Mouse (Mus musculus) liver, embryonic 12.5 days (tissue): Measurements from ENCODE around the gene Scnn1a. TPM values are rescaled to one million over a fixed set of nuclear protein-coding genes. Genes with fewer than 3 reads are reported as not detected.
"Not testable (repeated sequence)": the region's sequence is repeated elsewhere in the genome, so short reads cannot be mapped to it uniquely, and the experiment has no call there.

Experiments used
- ATAC-seq: fragments of 200-750 bp; cut with Nextera tagmentation; 2 replicates; pipeline ENCODE4 v1.8.0; 2017; ENCODE audit warnings: moderate number of reproducible peaks, mild to moderate bottlenecking, moderate library complexity
- H3K27ac ChIP-seq: fragments of 300-500 bp; sonication (generic); 2 replicates; pipeline ENCODE4 v1.5.1; 2016; ENCODE audit warnings: mild to moderate bottlenecking
- H3K27me3 ChIP-seq: fragments of 300-500 bp; sonication (generic); replicated peaks from 2 replicates; pipeline ENCODE4 v1.6.1; 2016; ENCODE audit warnings: mild to moderate bottlenecking, moderate library complexity
- H3K36me3 ChIP-seq: fragments of 300-500 bp; sonication (generic); 2 replicates; pipeline ENCODE4 v1.6.1; 2016; ENCODE audit warnings: mild to moderate bottlenecking, moderate library complexity
- H3K4me1 ChIP-seq: fragments of 300-500 bp; sonication (generic); 2 replicates; pipeline ENCODE4 v1.6.1; 2016
- H3K4me2 ChIP-seq: fragments of 300-500 bp; sonication (generic); 2 replicates; pipeline ENCODE4 v1.6.1; 2016; ENCODE audit warnings: mild to moderate bottlenecking, moderate library complexity
- H3K4me3 ChIP-seq: fragments of 300-500 bp; sonication (generic); 2 replicates; pipeline ENCODE4 v1.5.1; 2016; ENCODE audit warnings: mild to moderate bottlenecking, moderate library complexity
- H3K9ac ChIP-seq: fragments of 300-500 bp; sonication (generic); 2 replicates; pipeline ENCODE4 v1.6.1; 2016; ENCODE audit warnings: mild to moderate bottlenecking, moderate library complexity
- H3K9me3 ChIP-seq: fragments of 300-500 bp; sonication (generic); replicated peaks from 2 replicates; pipeline ENCODE4 v1.6.1; 2016; ENCODE audit warnings: mild to moderate bottlenecking, moderate library complexity
- WGBS: fragments of 180-500 bp; shearing (Covaris S2); methylation state at CpG from one replicate; pipeline ENCODE4 v1.1.7; 2016; ENCODE audit not compliant: insufficient replicate concordance; 5-methylcytosine and 5-hydroxymethylcytosine counted together
- polyA plus RNA-seq: library from polyadenylated mRNA; unstranded; fragments of >200 nt; fragmentation: Nextera tagmentation; extraction: Ambion mirVana; gene quantifications from 2 replicates; pipeline ENCODE4 v1.2.1, GENCODE M21; 2016

Gene Scnn1a
- polyA plus RNA-seq = 0.23 and 0.50 TPM in 2 replicates

GRCm38 (mm10) chr6:125320323-125320722 is at the start of gene Scnn1a:
Gene Scnn1a (plus strand): TSS chr6:125320659.
- no peak within 1 kb of the TSS for H3K9ac ChIP-seq
- peak within 1 kb of the TSS; percentile 13; the same call in 1 of the 2 replicates for H3K4me2 ChIP-seq
- H3K4me3 ChIP-seq = no peak within 1 kb of the TSS
- peaks cover 5% of the 10 kb centered on the region; the same call in 1 of the 2 replicates for H3K4me1 ChIP-seq
- peaks cover 56% of the 10 kb centered on the region for H3K27me3 ChIP-seq
- no peak within 1 kb of the TSS for H3K27ac ChIP-seq
- WGBS = 55% methylated on average over 1 of the region's 1 CpGs
- H3K36me3 ChIP-seq = no peaks in the 10 kb centered on the region
- ATAC-seq = no peak
- H3K9me3 ChIP-seq = no peaks in the 10 kb centered on the region

- Histone ChIP-seq H3K4me1 (peaks cover 19% of the 10 kb centered on the region), H3K9ac (no peak overlapping the region), H3K9me3 (no peaks in the 10 kb centered on the region), H3K27me3 (0 out of 2 replicates have a peak, but pooled peaks cover 8% of the 10 kb centered on the region), H3K27ac (no peak overlapping the region), H3K36me3 (no peaks in the 10 kb centered on the region), H3K4me3 (no peak overlapping the region), H3K4me2 (peak overlapping the region; percentile 48)
- WGBS = 12% methylated on average over 17 of the region's 17 CpGs
- ATAC-seq = peak; percentile 72
Measured at GRCm38 (mm10) chr6:125271455-125272227, 48.8 kb upstream of the Scnn1a start.

GRCm38 (mm10) chr6:125272228-125272785 is 48.2 kb upstream of the Scnn1a start:
- no peak for ATAC-seq
- no peak overlapping the region for H3K4me3 ChIP-seq
- no peak overlapping the region for H3K9ac ChIP-seq
- peak overlapping the region; percentile 48 for H3K4me2 ChIP-seq
- H3K4me1 ChIP-seq = peaks cover 19% of the 10 kb centered on the region
- H3K9me3 ChIP-seq = no peaks in the 10 kb centered on the region
- WGBS = 61% methylated on average over 10 of the region's 10 CpGs
- H3K27ac ChIP-seq = no peak overlapping the region
- 0 out of 2 replicates have a peak, but pooled peaks cover 8% of the 10 kb centered on the region for H3K27me3 ChIP-seq
- no peaks in the 10 kb centered on the region for H3K36me3 ChIP-seq

- whole genome bisulfite sequencing = 52% methylated on average over 15 of the region's 15 CpGs
- Histone ChIP-seq H3K9me3 (no peaks in the 10 kb centered on the region), H3K4me1 (peaks cover 19% of the 10 kb centered on the region), H3K36me3 (no peaks in the 10 kb centered on the region), H3K9ac (no peak overlapping the region), H3K4me2 (no peak overlapping the region), H3K27ac (no peak overlapping the region), H3K4me3 (no peak overlapping the region), H3K27me3 (0 out of 2 replicates have a peak, but pooled peaks cover 5% of the 10 kb centered on the region)
- no peak for ATAC-seq
Measured at GRCm38 (mm10) chr6:125274841-125275563, 45.5 kb upstream of the Scnn1a start.

- Histone ChIP-seq H3K9me3 (no peaks in the 10 kb centered on the region), H3K4me2 (no peak overlapping the region), H3K36me3 (no peaks in the 10 kb centered on the region), H3K27me3 (no peaks in the 10 kb centered on the region), H3K4me3 (no peak overlapping the region), H3K4me1 (no peaks in the 10 kb centered on the region), H3K27ac (no peak overlapping the region), H3K9ac (no peak overlapping the region)
- ATAC-seq = no peak
- WGBS = 40% methylated on average over 8 of the region's 8 CpGs
Measured at GRCm38 (mm10) chr6:125279729-125280128, 40.7 kb upstream of the Scnn1a start.

GRCm38 (mm10) chr6:125282721-125283120 is 37.7 kb upstream of the Scnn1a start:
- not testable (repeated sequence) for H3K27me3 ChIP-seq, ATAC-seq, H3K4me2 ChIP-seq, H3K4me3 ChIP-seq, H3K27ac ChIP-seq, H3K36me3 ChIP-seq, H3K9me3 ChIP-seq, H3K9ac ChIP-seq, H3K4me1 ChIP-seq
- WGBS = 86% methylated on average over 13 of the region's 13 CpGs

GRCm38 (mm10) chr6:125284250-125284649 is 36.2 kb upstream of the Scnn1a start:
- no peaks in the 10 kb centered on the region for H3K4me1 ChIP-seq
- no peak overlapping the region for H3K4me2 ChIP-seq
- H3K27ac ChIP-seq = no peak overlapping the region
- WGBS = 61% methylated on average over 8 of the region's 8 CpGs
- H3K9ac ChIP-seq = no peak overlapping the region
- no peak overlapping the region for H3K4me3 ChIP-seq
- no peaks in the 10 kb centered on the region for H3K9me3 ChIP-seq
- H3K36me3 ChIP-seq = no peaks in the 10 kb centered on the region
- 0 out of 2 replicates have a peak, but pooled peaks cover under 1% of the 10 kb centered on the region for H3K27me3 ChIP-seq
- no peak for ATAC-seq

GRCm38 (mm10) chr6:125284751-125285150 is 35.7 kb upstream of the Scnn1a start:
- 80% methylated on average over 7 of the region's 7 CpGs for WGBS
- Histone ChIP-seq H3K27ac (no peak overlapping the region), H3K9ac (no peak overlapping the region), H3K4me2 (no peak overlapping the region), H3K9me3 (no peaks in the 10 kb centered on the region), H3K36me3 (no peaks in the 10 kb centered on the region), H3K4me1 (no peaks in the 10 kb centered on the region), H3K4me3 (no peak overlapping the region), H3K27me3 (peaks cover 3% of the 10 kb centered on the region; the same call in 1 of the 2 replicates)
- no peak for ATAC-seq

GRCm38 (mm10) chr6:125285890-125286289 is 34.6 kb upstream of the Scnn1a start, which contains the start of gene Tuba3a:
Gene Tuba3a (minus strand): TSS chr6:125286042.
- Histone ChIP-seq H3K9ac (no peak within 1 kb of the TSS), H3K4me1 (no peaks in the 10 kb centered on the region), H3K9me3 (no peaks in the 10 kb centered on the region), H3K4me3 (no peak within 1 kb of the TSS), H3K27ac (no peak within 1 kb of the TSS), H3K27me3 (peaks cover 3% of the 10 kb centered on the region; the same call in 1 of the 2 replicates), H3K4me2 (no peak within 1 kb of the TSS), H3K36me3 (no peaks in the 10 kb centered on the region)
- 86% methylated on average over 22 of the region's 22 CpGs for WGBS
- ATAC-seq = no peak

- H3K4me2 ChIP-seq = no peak overlapping the region
- H3K9me3 ChIP-seq = no peaks in the 10 kb centered on the region
- no peak for ATAC-seq
- no peak overlapping the region for H3K27ac ChIP-seq
- WGBS = 79% methylated on average over 4 of the region's 4 CpGs
- H3K27me3 ChIP-seq = peaks cover 3% of the 10 kb centered on the region; the same call in 1 of the 2 replicates
- no peaks in the 10 kb centered on the region for H3K4me1 ChIP-seq
- no peak overlapping the region for H3K9ac ChIP-seq
- H3K36me3 ChIP-seq = no peaks in the 10 kb centered on the region
- no peak overlapping the region for H3K4me3 ChIP-seq
Measured at GRCm38 (mm10) chr6:125286944-125287343, 33.5 kb upstream of the Scnn1a start.

GRCm38 (mm10) chr6:125288730-125289129 is 31.7 kb upstream of the Scnn1a start:
- H3K27me3 ChIP-seq = peaks cover 3% of the 10 kb centered on the region; the same call in 1 of the 2 replicates
- H3K9ac ChIP-seq = no peak overlapping the region
- H3K27ac ChIP-seq = no peak overlapping the region
- H3K36me3 ChIP-seq = no peaks in the 10 kb centered on the region
- no peak overlapping the region for H3K4me3 ChIP-seq
- H3K4me2 ChIP-seq = no peak overlapping the region
- H3K9me3 ChIP-seq = no peaks in the 10 kb centered on the region; the same call in 1 of the 2 replicates
- WGBS = 48% methylated on average over 5 of the region's 5 CpGs
- no peaks in the 10 kb centered on the region for H3K4me1 ChIP-seq
- ATAC-seq = no peak

GRCm38 (mm10) chr6:125291329-125291728 is 29.1 kb upstream of the Scnn1a start:
- no peak for ATAC-seq

More at GRCm38 (mm10) chr6:125291329-125291728, 29.1 kb upstream of the Scnn1a start:
- WGBS = 62% methylated on average over 4 of the region's 4 CpGs
- no peak overlapping the region for H3K9ac ChIP-seq
- peaks cover 3% of the 10 kb centered on the region; the same call in 1 of the 2 replicates for H3K27me3 ChIP-seq
- H3K4me1 ChIP-seq = no peaks in the 10 kb centered on the region
- H3K36me3 ChIP-seq = no peaks in the 10 kb centered on the region
- no peaks in the 10 kb centered on the region; the same call in 1 of the 2 replicates for H3K9me3 ChIP-seq
- H3K27ac ChIP-seq = no peak overlapping the region
- no peak overlapping the region for H3K4me2 ChIP-seq
- no peak overlapping the region for H3K4me3 ChIP-seq
